Mouse (Mus musculus) lung, embryonic 14.5 days (tissue): Measurements from ENCODE around the gene Olfr157. TPM values are rescaled to one million over a fixed set of nuclear protein-coding genes. Genes with fewer than 3 reads are reported as not detected.

Experiments
- ATAC-seq: fragments of 200-750 bp; cut with Nextera tagmentation; 2 replicates; pipeline ENCODE4 v1.8.0; 2017; ENCODE audit warnings: mild to moderate bottlenecking, moderate TSS enrichment, moderate library complexity; ENCODE audit not compliant: insufficient read depth
- DNase-seq: peaks from one replicate; pipeline ENCODE4 v3.0.0-alpha.2; 2015
- H3K27ac ChIP-seq: fragments of 300-500 bp; sonication (generic); 2 replicates; pipeline ENCODE4 v1.5.1; 2014; ENCODE audit warnings: low read depth, mild to moderate bottlenecking, moderate library complexity
- H3K27me3 ChIP-seq: fragments of 300-500 bp; sonication (generic); 2 replicates; pipeline ENCODE4 v1.6.1; 2014; ENCODE audit warnings: low read length, control low read depth; ENCODE audit not compliant: insufficient read depth
- H3K36me3 ChIP-seq: fragments of 300-500 bp; sonication (generic); 2 replicates; pipeline ENCODE4 v1.6.1; 2014; ENCODE audit warnings: control low read depth; ENCODE audit not compliant: insufficient read depth
- H3K4me1 ChIP-seq: fragments of 300-500 bp; sonication (generic); 2 replicates; pipeline ENCODE4 v1.6.1; 2014; ENCODE audit warnings: antibody characterized with exemption, control low read depth; ENCODE audit not compliant: insufficient read depth
- H3K4me2 ChIP-seq: fragments of 300-500 bp; sonication (generic); 2 replicates; pipeline ENCODE4 v1.6.1; 2014; ENCODE audit warnings: mild to moderate bottlenecking
- H3K4me3 ChIP-seq: fragments of 300-500 bp; sonication (generic); 2 replicates; pipeline ENCODE4 v1.5.1; 2014; ENCODE audit warnings: low read depth, low read length
- H3K9ac ChIP-seq: fragments of 300-500 bp; sonication (generic); 2 replicates; pipeline ENCODE4 v1.6.1; 2014
- H3K9me3 ChIP-seq: fragments of 300-500 bp; sonication (generic); 2 replicates; pipeline ENCODE4 v1.6.1; 2016; ENCODE audit warnings: low read depth, low read length, control low read depth
- CTCF ChIP-seq: IDR thresholded peaks from 2 replicates; pipeline ENCODE4 v1.5.1; 2016; ENCODE audit warnings: antibody characterized with exemption, low read depth
- WGBS: fragments of 180-500 bp; shearing (Covaris S2); extraction: QIAGEN DNeasy Blood & Tissue Kit; methylation state at CpG from one replicate; pipeline ENCODE4 v1.1.7; 2014; 5-methylcytosine and 5-hydroxymethylcytosine counted together
- polyA plus RNA-seq: library from polyadenylated mRNA; unstranded; fragments of >200 nt; fragmentation: Nextera tagmentation; extraction: Ambion mirVana; gene quantifications from 2 replicates; pipeline ENCODE4 v1.2.1, GENCODE M21; 2014

The Olfr157 gene
- polyA plus RNA-seq, 1 experiment from 2014 or later = not detected

GRCm38 (mm10) chr4:43838326-43838725 is 1.7 kb downstream of the Olfr157 start:
- ATAC-seq = no peak
- 0 out of 2 replicates have a peak, but pooled peaks cover 3% of the 10 kb centered on the region for H3K9me3 ChIP-seq
- H3K4me2 ChIP-seq = no peak overlapping the region
- H3K27me3 ChIP-seq = no peaks in the 10 kb centered on the region
- no peak overlapping the region for H3K9ac ChIP-seq
- H3K4me1 ChIP-seq = no peaks in the 10 kb centered on the region
- TF ChIP-seq CTCF = no peak
- no peak overlapping the region for H3K27ac ChIP-seq
- no peaks in the 10 kb centered on the region for H3K36me3 ChIP-seq
- WGBS = 67% methylated on average over 3 of the region's 3 CpGs
- no peak for DNase-seq
- H3K4me3 ChIP-seq = no peak overlapping the region

- Histone ChIP-seq H3K27ac (no peak overlapping the region), H3K9me3 (no peaks in the 10 kb centered on the region), H3K36me3 (no peaks in the 10 kb centered on the region), H3K4me2 (no peak overlapping the region), H3K4me3 (no peak overlapping the region), H3K4me1 (no peaks in the 10 kb centered on the region), H3K9ac (no peak overlapping the region), H3K27me3 (no peaks in the 10 kb centered on the region)
- ATAC-seq (no peak), DNase-seq (no peak)
- 45% methylated on average over 4 of the region's 4 CpGs for WGBS
- no peak for TF ChIP-seq CTCF
Observed at GRCm38 (mm10) chr4:43834749-43835148, 5.3 kb downstream of the Olfr157 start.

DNA sequence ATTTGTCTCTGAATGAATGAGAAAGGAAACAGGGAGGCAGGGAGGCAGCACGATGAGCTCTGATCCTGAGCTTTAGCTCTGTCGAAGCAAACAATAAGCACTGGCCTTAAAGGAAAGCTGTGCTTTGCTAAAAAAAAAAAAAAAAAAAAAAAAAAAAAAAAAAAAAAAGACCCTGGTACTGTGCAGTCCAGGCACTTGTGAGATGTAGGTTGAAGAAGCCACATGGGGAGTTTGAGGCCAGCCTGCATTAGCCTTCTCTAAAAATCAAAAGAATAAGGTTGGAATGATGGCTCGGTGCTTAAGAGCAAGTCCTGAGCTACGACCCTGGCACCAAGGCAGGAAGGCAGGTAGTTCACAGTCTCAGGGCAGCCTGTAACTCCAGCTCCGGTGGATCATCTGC is 6.2 kb downstream of the Olfr157 start:
- ATAC-seq = no peak
- H3K9ac ChIP-seq = no peak overlapping the region
- WGBS = 63% methylated on average over 5 of the region's 5 CpGs
- H3K4me1 ChIP-seq = no peaks in the 10 kb centered on the region
- no peaks in the 10 kb centered on the region for H3K27me3 ChIP-seq
- TF ChIP-seq CTCF = no peak
- no peak overlapping the region for H3K4me3 ChIP-seq
- no peak overlapping the region for H3K27ac ChIP-seq
- H3K36me3 ChIP-seq = no peaks in the 10 kb centered on the region
- H3K9me3 ChIP-seq = no peaks in the 10 kb centered on the region
- no peak for DNase-seq
- H3K4me2 ChIP-seq = no peak overlapping the region

DNA sequence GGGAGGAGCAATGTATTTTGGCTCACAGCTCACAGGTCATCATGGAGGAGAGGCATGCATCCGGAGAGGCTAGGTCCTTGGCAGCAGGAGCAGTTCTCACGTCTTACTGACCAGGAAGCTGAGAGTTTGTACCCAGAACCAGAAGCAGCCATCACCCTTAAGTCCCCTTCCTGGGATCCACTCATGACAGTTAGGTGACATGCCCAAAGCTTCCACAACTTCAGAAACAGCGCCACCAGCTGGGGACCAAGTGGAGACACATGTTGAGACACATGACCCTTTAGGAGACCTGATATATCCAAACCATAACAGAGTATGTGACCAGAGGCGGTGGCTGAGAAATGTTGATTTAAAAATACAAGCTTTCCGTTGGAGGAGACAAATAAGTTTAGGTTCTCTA is 8.0 kb downstream of the Olfr157 start:
- TF ChIP-seq CTCF = 0 out of 2 replicates have a peak, but pooled peaks have one; percentile 11
- no peak overlapping the region for H3K9ac ChIP-seq
- H3K36me3 ChIP-seq = no peaks in the 10 kb centered on the region
- ATAC-seq = no peak
- no peak overlapping the region for H3K27ac ChIP-seq
- no peaks in the 10 kb centered on the region for H3K4me1 ChIP-seq
- H3K9me3 ChIP-seq = no peaks in the 10 kb centered on the region
- no peak overlapping the region for H3K4me3 ChIP-seq
- DNase-seq = no peak
- no peak overlapping the region for H3K4me2 ChIP-seq
- no peaks in the 10 kb centered on the region for H3K27me3 ChIP-seq
- WGBS = 54% methylated on average over 5 of the region's 5 CpGs

- Histone ChIP-seq H3K4me2 (no peak overlapping the region), H3K27me3 (no peaks in the 10 kb centered on the region), H3K36me3 (no peaks in the 10 kb centered on the region), H3K27ac (no peak overlapping the region), H3K4me1 (no peaks in the 10 kb centered on the region), H3K4me3 (no peak overlapping the region), H3K9me3 (no peaks in the 10 kb centered on the region), H3K9ac (no peak overlapping the region)
- no peak for TF ChIP-seq CTCF
- DNase-seq (no peak), ATAC-seq (no peak)
- WGBS = 91% methylated on average over 4 of the region's 4 CpGs
Observed at GRCm38 (mm10) chr4:43828806-43829205, 11.2 kb downstream of the Olfr157 start.

GRCm38 (mm10) chr4:43823845-43824337 is 16.1 kb downstream of the Olfr157 start, which contains the start of gene Olfr156:
Olfr156 (minus strand) TSS chr4:43823895.
- Histone ChIP-seq H3K27ac (no peak within 1 kb of the TSS), H3K9ac (no peak within 1 kb of the TSS), H3K36me3 (no peaks in the 10 kb centered on the region), H3K9me3 (no peaks in the 10 kb centered on the region), H3K4me1 (no peaks in the 10 kb centered on the region), H3K4me3 (no peak within 1 kb of the TSS), H3K4me2 (no peak within 1 kb of the TSS), H3K27me3 (no peaks in the 10 kb centered on the region)
- ATAC-seq = no peak
- WGBS = 11% methylated on average over 7 of the region's 7 CpGs
- peak; percentile 75 for TF ChIP-seq CTCF
- peak; percentile 77 for DNase-seq

DNA sequence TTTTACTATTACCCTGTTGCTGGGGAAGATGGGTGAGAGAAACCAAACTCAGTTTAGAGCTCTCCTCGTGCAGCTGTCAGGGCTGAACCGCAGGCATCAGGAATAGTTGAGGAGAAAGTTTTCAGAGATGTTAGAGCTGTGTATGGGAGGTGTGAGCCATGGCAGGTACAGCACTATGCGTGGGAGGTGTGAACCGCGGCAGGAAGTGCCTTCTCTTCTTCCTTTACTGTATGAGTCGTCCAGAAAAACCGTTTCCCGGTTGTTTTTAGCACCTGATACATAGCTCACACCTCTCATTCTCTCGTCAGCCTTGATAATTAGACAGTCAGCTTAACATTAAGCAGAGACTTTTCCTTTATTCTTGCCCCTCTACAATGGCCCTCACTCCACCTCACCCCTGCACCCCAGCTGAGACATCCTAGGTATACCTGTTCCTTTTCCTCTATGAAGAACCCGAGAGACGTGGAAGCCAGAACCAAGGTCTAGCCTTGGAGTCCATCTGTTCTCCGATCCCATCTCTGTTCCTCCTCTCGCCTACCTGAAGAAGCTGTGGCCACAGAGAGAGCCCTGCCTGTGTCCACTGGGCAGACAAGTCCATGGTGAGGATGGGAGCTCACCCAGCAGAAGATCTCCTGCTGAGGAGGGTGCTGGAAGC is 17.0 kb downstream of the Olfr157 start:
- no peak overlapping the region for H3K27ac ChIP-seq
- 63% methylated on average over 13 of the region's 13 CpGs for WGBS
- H3K27me3 ChIP-seq = no peaks in the 10 kb centered on the region
- H3K9ac ChIP-seq = no peak overlapping the region
- no peak for TF ChIP-seq CTCF
- H3K4me2 ChIP-seq = no peak overlapping the region
- H3K4me1 ChIP-seq = no peaks in the 10 kb centered on the region
- DNase-seq = no peak
- H3K4me3 ChIP-seq = no peak overlapping the region
- ATAC-seq = no peak
- H3K9me3 ChIP-seq = no peaks in the 10 kb centered on the region
- no peaks in the 10 kb centered on the region for H3K36me3 ChIP-seq
